Comparison of ENCODE assay signal across 11 mouse cellular contexts in the genomic region with DNA sequence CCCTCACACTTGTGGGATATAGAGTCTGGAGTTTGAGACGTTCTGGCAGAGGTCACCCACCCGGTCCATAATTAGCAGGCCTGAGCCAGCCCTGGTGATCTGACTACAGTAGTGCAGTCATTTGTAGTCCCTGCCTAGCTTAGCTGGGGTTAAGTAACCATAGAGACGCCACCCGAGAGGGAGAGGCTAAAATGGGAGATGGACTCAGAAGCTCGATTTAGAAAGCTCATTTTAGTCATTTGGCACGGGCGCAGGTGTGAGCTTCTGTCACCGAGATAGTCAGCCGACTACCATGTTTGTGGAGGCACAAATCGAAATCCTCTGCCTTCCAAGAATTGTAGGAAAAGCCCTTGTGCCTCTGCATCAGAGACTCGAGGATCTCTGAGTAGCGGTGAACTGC. TPM values are rescaled to one million over a fixed set of nuclear protein-coding genes. Genes with fewer than 3 reads are reported as not detected.
DNase-seq lines count a peak whose midpoint lies in the region; ATAC-seq and TF ChIP-seq lines count a peak whose summit lies in the region.
"Had no signal": no experiment of that assay in that cellular context is flagged by ENCODE, and none has a peak within 500 bp of the region (broad histone marks: within the 10 kb centered on the region; RNA-seq: fewer than 3 reads in every experiment).

No protein-coding gene starts in this region.

- peak; percentile 84 for DNase-seq in gastrocnemius, adult 2 months
- no peak for DNase-seq in gastrocnemius, postnatal 4 days (ENCODE audit: low spot score in 2 of 2)
- peak; percentile 86 to 91 for DNase-seq in frontal cortex, adult 2 months (ENCODE audit: extremely low spot score in 1 of 2, low spot score in 1 of 2)
- peak; percentile 73 to 78 for DNase-seq in layer of hippocampus, adult 2 months (ENCODE audit: low spot score in 2 of 2)
- peak; percentile 75 for DNase-seq in right cerebral cortex, postnatal 14 days
- no peak for DNase-seq in hindbrain, embryonic 11.5 days (ENCODE audit: low spot score)
- DNase-seq in spleen, adult 18-20 months: no peak
- DNase-seq: B cell, adult 2 months had no signal

- no peak for ATAC-seq in hindbrain, embryonic 11.5 days (ENCODE audit: low FRiP score)
- ATAC-seq in forebrain, embryonic 12.5 days (ENCODE audit: low FRiP score): no peak

- H3K4me2 ChIP-seq in hindbrain, embryonic 11.5 days (replicated peaks; ENCODE audit: low read depth, low read length): no peak overlapping the region
- H3K4me2 ChIP-seq in forebrain, embryonic 12.5 days: no peak overlapping the region
- H3K4me2 ChIP-seq: limb, embryonic 13.5 days; midbrain, embryonic 12.5 days had no signal

- H3K9ac ChIP-seq in hindbrain, embryonic 11.5 days (ENCODE audit: low read depth, low read length): no peak overlapping the region
- no peak overlapping the region for H3K9ac ChIP-seq in forebrain, embryonic 12.5 days
- H3K9ac ChIP-seq: limb, embryonic 13.5 days; midbrain, embryonic 12.5 days had no signal

- H3K36me3 ChIP-seq in hindbrain, embryonic 11.5 days (ENCODE audit: control insufficient read depth, insufficient read depth, low read length): no peaks in the 10 kb centered on the region
- H3K36me3 ChIP-seq in forebrain, embryonic 12.5 days (replicated peaks): 0 out of 2 replicates have a peak, but pooled peaks cover 2% of the 10 kb centered on the region
- H3K36me3 ChIP-seq: limb, embryonic 13.5 days; midbrain, embryonic 12.5 days had no signal

- intact Hi-C loops in gastrocnemius, adult 2 months (cut with DNase I): no loop called here

- H3K9me3 ChIP-seq in hindbrain, embryonic 11.5 days (ENCODE audit: control insufficient read depth, low read length): no peaks in the 10 kb centered on the region
- no peaks in the 10 kb centered on the region for H3K9me3 ChIP-seq in forebrain, embryonic 12.5 days
- H3K9me3 ChIP-seq: limb, embryonic 13.5 days; midbrain, embryonic 12.5 days had no signal

- no peaks in the 10 kb centered on the region for H3K27me3 ChIP-seq in hindbrain, embryonic 11.5 days (ENCODE audit: control insufficient read depth, insufficient read depth, low read length)
- no peaks in the 10 kb centered on the region for H3K27me3 ChIP-seq in forebrain, embryonic 12.5 days

- H3K27ac ChIP-seq in gastrocnemius, adult 2 months: peak overlapping the region; percentile 71
- peak overlapping the region; percentile 65 for H3K27ac ChIP-seq in layer of hippocampus, adult 2 months
- H3K27ac ChIP-seq in hindbrain, embryonic 11.5 days (ENCODE audit: low read depth, low read length): no peak overlapping the region
- H3K27ac ChIP-seq in forebrain, embryonic 12.5 days: no peak overlapping the region
- H3K27ac ChIP-seq: limb, embryonic 13.5 days; midbrain, embryonic 12.5 days had no signal

- H3K4me3 ChIP-seq in gastrocnemius, adult 2 months: peak overlapping the region; percentile 39
- H3K4me3 ChIP-seq in layer of hippocampus, adult 2 months: no peak overlapping the region
- no peak overlapping the region for H3K4me3 ChIP-seq in hindbrain, embryonic 11.5 days (ENCODE audit: low read depth, low read length)
- H3K4me3 ChIP-seq in forebrain, embryonic 12.5 days (replicated peaks): no peak overlapping the region
- H3K4me3 ChIP-seq: limb, embryonic 13.5 days; midbrain, embryonic 12.5 days had no signal

- WGBS in hindbrain, embryonic 11.5 days: 82% methylated on average over 12 of the region's 12 CpGs
- WGBS in forebrain, embryonic 12.5 days: 81% methylated on average over 12 of the region's 12 CpGs

- H3K4me1 ChIP-seq in hindbrain, embryonic 11.5 days (replicated peaks; ENCODE audit: control insufficient read depth, insufficient read depth, low read length): no peaks in the 10 kb centered on the region
- peaks cover 10% of the 10 kb centered on the region for H3K4me1 ChIP-seq in forebrain, embryonic 12.5 days

- TF ChIP-seq CTCF in gastrocnemius, adult 2 months (IDR thresholded peaks at IDR 0.05): no peak
- TF ChIP-seq CTCF in layer of hippocampus, adult 2 months (conservative IDR thresholded peaks at IDR 0.05): no peak

RNA-seq across cellular contexts. Expression of a gene that starts 34.8 kb away (rescaled TPM):
- total RNA-seq in gastrocnemius, adult 2 months (2021): 1 to 10 TPM; 3.0 to 4.2 TPM
- 1 to 10 TPM; 1.4 to 2.4 TPM for total RNA-seq in gastrocnemius, postnatal 4 days (2021)
- 13.3 and 13.6 TPM in 2 replicates for polyA plus RNA-seq in frontal cortex, adult 2 months (2012; rRNA removed)
- 10 to 100 TPM in 1 of 2 experiments, 1 to 10 TPM in 1; 8.4 to 11.5 TPM for total RNA-seq in layer of hippocampus, adult 2 months (2021)
- 13.0 and 13.3 TPM in 2 replicates for polyA plus RNA-seq in hindbrain, embryonic 11.5 days (2014; fragmentation: Nextera tagmentation; extraction: Ambion mirVana)
- polyA plus RNA-seq in forebrain, embryonic 12.5 days (2016; fragmentation: Nextera tagmentation; extraction: Ambion mirVana): 9.4 and 10.7 TPM in 2 replicates

RNA-seq across cellular contexts. Expression of a gene that starts 44.2 kb away (rescaled TPM):
- total RNA-seq in gastrocnemius, adult 2 months (2021): 10 to 100 TPM in 1 of 2 experiments, 1 to 10 TPM in 1; 4.7 to 17.5 TPM
- total RNA-seq in gastrocnemius, postnatal 4 days (2021): 1 to 10 TPM; 1.8 to 2.1 TPM
- polyA plus RNA-seq in frontal cortex, adult 2 months (2012; rRNA removed): 4.7 and 4.8 TPM in 2 replicates
- total RNA-seq in layer of hippocampus, adult 2 months (2021): 10 to 100 TPM; 11.4 to 15.8 TPM
- 5.1 TPM in 2 replicates for polyA plus RNA-seq in hindbrain, embryonic 11.5 days (2014; fragmentation: Nextera tagmentation; extraction: Ambion mirVana)
- 2.6 and 3.8 TPM in 2 replicates for polyA plus RNA-seq in forebrain, embryonic 12.5 days (2016; fragmentation: Nextera tagmentation; extraction: Ambion mirVana)

Comparison
In these comparisons a context has a peak if more than half of its experiments do, and no peak if none do; other contexts are left out.
1. DNase-seq: peak in gastrocnemius, adult 2 months (single experiment), frontal cortex, adult 2 months (2 of 2), layer of hippocampus, adult 2 months (2 of 2) and right cerebral cortex, postnatal 14 days (single experiment); none in gastrocnemius, postnatal 4 days (0 of 2), hindbrain, embryonic 11.5 days (single experiment) and spleen, adult 18-20 months (0 of 2).
2. H3K27ac ChIP-seq: peak in gastrocnemius, adult 2 months (single experiment) and layer of hippocampus, adult 2 months (single experiment); none in hindbrain, embryonic 11.5 days (single experiment) and forebrain, embryonic 12.5 days (single experiment).